18 mouse cellular contexts compared by ENCODE assay signal in the genomic region with DNA sequence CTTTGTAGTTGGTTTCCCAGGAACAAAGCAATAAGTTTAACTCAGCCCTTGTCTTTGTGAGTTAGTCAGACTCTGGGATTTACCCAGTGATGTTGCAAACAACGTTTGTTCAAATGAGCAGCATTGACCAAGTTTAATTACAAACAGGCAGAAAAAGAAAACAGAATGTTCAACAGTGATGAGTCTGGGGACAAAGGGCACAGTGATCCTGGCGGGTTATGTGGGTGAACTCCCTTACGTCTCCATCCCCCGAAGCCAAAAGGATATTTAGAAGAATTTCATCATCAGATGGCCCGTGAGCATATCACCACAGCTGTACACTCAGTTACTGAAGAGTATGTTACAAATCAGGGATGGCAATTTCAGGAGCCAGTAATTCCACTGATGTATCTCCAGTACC.
"Had no signal": no experiment of that assay in that cellular context is flagged by ENCODE, and none has a peak within 500 bp of the region (broad histone marks: within the 10 kb centered on the region; RNA-seq: fewer than 3 reads in every experiment).

No protein-coding gene starts in this region.

- H3K27me3 ChIP-seq: limb, embryonic 12.5 days; limb, embryonic 15.5 days; stomach, embryonic 15.5 days had no signal

- H3K27ac ChIP-seq: kidney, postnatal 0 days; limb, embryonic 12.5 days; limb, embryonic 15.5 days; liver, embryonic 14.5 days; stomach, embryonic 15.5 days had no signal

- H3K9me3 ChIP-seq: limb, embryonic 12.5 days; limb, embryonic 15.5 days; stomach, embryonic 15.5 days had no signal

- H3K4me1 ChIP-seq: limb, embryonic 12.5 days; limb, embryonic 15.5 days; stomach, embryonic 15.5 days had no signal

- H3K4me3 ChIP-seq: limb, embryonic 12.5 days; limb, embryonic 15.5 days; stomach, embryonic 15.5 days had no signal

- H3K4me2 ChIP-seq: limb, embryonic 12.5 days; limb, embryonic 15.5 days; midbrain, embryonic 11.5 days; stomach, embryonic 15.5 days had no signal

- DNase-seq: kidney, postnatal 25 days; left cerebral cortex, postnatal 4 days; lung, adult 18-20 months; lung, postnatal 14 days; lung, postnatal 4 days; midbrain, embryonic 14.5 days; right cerebral cortex, adult 18-20 months; right cerebral cortex, postnatal 14 days; right cerebral cortex, postnatal 4 days; spleen, adult 18-20 months; thymus, postnatal 25 days had no signal

- ATAC-seq: intestine, embryonic 16.5 days had no signal

- H3K9ac ChIP-seq: limb, embryonic 12.5 days; limb, embryonic 15.5 days; liver, embryonic 14.5 days; stomach, embryonic 15.5 days had no signal

- H3K36me3 ChIP-seq: limb, embryonic 12.5 days; limb, embryonic 15.5 days; stomach, embryonic 15.5 days had no signal
